ENCODE assay signal across 10 mouse cellular contexts in the genomic region with DNA sequence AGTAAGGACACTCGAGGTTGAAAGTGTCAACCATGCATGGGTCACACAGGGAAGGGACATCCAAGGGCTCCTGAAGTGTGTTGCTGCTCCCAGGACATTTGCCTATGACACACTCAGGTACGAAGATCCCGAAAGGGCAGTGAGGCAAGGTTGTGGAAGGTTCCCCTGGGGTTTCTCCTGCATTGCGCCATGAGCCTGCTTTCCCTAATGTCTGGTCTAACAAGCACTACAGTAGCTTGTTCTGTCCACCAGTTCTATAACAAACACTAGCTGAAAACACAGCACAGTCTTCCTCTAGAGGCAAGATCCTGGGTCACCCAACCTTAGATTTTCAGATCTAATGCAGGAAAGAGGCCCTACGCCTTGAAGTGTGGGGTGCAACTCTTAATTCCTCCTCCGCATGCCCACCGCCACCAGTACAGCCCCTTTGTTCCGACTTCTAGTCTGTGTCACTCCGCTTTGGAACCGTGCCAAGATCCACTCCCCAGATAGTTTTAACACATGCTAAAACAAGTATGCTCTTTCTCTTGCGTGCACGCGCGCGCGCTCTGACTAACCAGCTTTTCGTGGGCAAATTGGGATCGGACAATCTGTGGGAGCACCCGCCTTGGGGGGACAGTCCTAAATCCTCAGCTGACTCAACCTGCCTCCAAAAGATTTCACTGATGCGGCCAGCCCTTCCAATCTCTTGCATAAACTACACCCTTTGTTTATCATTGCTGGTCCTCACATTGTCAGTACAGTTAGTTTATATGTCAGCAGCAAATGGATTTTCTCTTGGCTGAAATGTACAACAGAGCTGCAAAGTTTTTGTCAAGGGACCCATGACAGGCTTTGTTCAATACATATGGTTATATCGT. TPM values are rescaled to one million over a fixed set of nuclear protein-coding genes. Genes with fewer than 3 reads are reported as not detected.
A peak's percentile ranks its signal among the peaks of the same experiment; 100 is the strongest.
DNase-seq lines count a peak whose midpoint lies in the region; ATAC-seq and TF ChIP-seq lines count a peak whose summit lies in the region.
"Had no signal": no experiment of that assay in that cellular context is flagged by ENCODE, and none has a peak within 500 bp of the region (broad histone marks: within the 10 kb centered on the region; RNA-seq: fewer than 3 reads in every experiment).

No protein-coding gene starts in this region.

- H3K4me1 ChIP-seq in hindbrain, embryonic 15.5 days (replicated peaks) = peaks cover 8% of the 10 kb centered on the region
- H3K4me1 ChIP-seq in midbrain, postnatal 0 days (ENCODE audit: insufficient read depth, low read length) = no peaks in the 10 kb centered on the region

- no peak for TF ChIP-seq CTCF in midbrain, postnatal 0 days (IDR thresholded peaks at IDR 0.05)

- H3K27me3 ChIP-seq in hindbrain, embryonic 15.5 days = no peaks in the 10 kb centered on the region
- no peaks in the 10 kb centered on the region for H3K27me3 ChIP-seq in midbrain, postnatal 0 days (ENCODE audit: insufficient read depth, low read length)

- peak overlapping the region; percentile 42 for H3K4me2 ChIP-seq in hindbrain, embryonic 15.5 days
- peak overlapping the region; percentile 32; the same call in 1 of the 2 replicates for H3K4me2 ChIP-seq in midbrain, postnatal 0 days (ENCODE audit: low read depth, low read length, poor library complexity, severe bottlenecking)

- peak; percentile 71 to 77 for DNase-seq in cerebellum, postnatal 10 days
- no peak for DNase-seq in cerebellum, adult 18-20 months
- peak; percentile 41 to 56 for DNase-seq in right cerebral cortex, postnatal 10 days (ENCODE audit: low spot score in 2 of 2)
- no peak for DNase-seq in right cerebral cortex, postnatal 36 days (ENCODE audit: low spot score in 2 of 2)
- peak; percentile 72 for DNase-seq in midbrain, postnatal 0 days (ENCODE audit: low spot score)
- no peak for DNase-seq in spleen, postnatal 14 days (ENCODE audit: low spot score in 2 of 2)
- DNase-seq in right cerebral cortex, postnatal 25 days = no peak

- H3K9ac ChIP-seq in hindbrain, embryonic 15.5 days = no peak overlapping the region
- no peak overlapping the region for H3K9ac ChIP-seq in midbrain, postnatal 0 days (replicated peaks; ENCODE audit: low read length, poor library complexity, severe bottlenecking)

- WGBS in hindbrain, embryonic 15.5 days = 57% methylated on average over 21 of the region's 21 CpGs
- WGBS in midbrain, postnatal 0 days = 52% methylated on average over 21 of the region's 21 CpGs

- H3K27ac ChIP-seq in hindbrain, embryonic 15.5 days (replicated peaks) = no peak overlapping the region
- no peak overlapping the region for H3K27ac ChIP-seq in midbrain, postnatal 0 days (ENCODE audit: low read depth, low read length)

- peak; percentile 8; the same call in 1 of the 2 replicates for ATAC-seq in hindbrain, embryonic 15.5 days (ENCODE audit: low FRiP score, low read depth)
- ATAC-seq in midbrain, postnatal 0 days (ENCODE audit: low FRiP score) = no peak

- H3K36me3 ChIP-seq in hindbrain, embryonic 15.5 days = no peaks in the 10 kb centered on the region
- no peaks in the 10 kb centered on the region for H3K36me3 ChIP-seq in midbrain, postnatal 0 days (ENCODE audit: insufficient read depth, low read length)

- H3K9me3 ChIP-seq in hindbrain, embryonic 15.5 days = no peaks in the 10 kb centered on the region
- H3K9me3 ChIP-seq in midbrain, postnatal 0 days (ENCODE audit: low read length) = no peaks in the 10 kb centered on the region

- no peak overlapping the region for H3K4me3 ChIP-seq in hindbrain, embryonic 15.5 days
- no peak overlapping the region for H3K4me3 ChIP-seq in midbrain, postnatal 0 days (ENCODE audit: low read depth, low read length)

RNA-seq across cellular contexts. Expression of a gene that starts 10.0 kb away (rescaled TPM):
- 1.2 and 2.2 TPM in 2 replicates for polyA plus RNA-seq in hindbrain, embryonic 15.5 days (2015; fragmentation: Nextera tagmentation; extraction: Ambion mirVana)
- total RNA-seq in midbrain, postnatal 0 days (2014; rRNA removed) = 11.7 TPM in 2 replicates
- polyA plus RNA-seq in midbrain, postnatal 0 days (2015; fragmentation: Nextera tagmentation; extraction: Ambion mirVana) = 0.53 and 0.57 TPM in 2 replicates

RNA-seq across cellular contexts. Expression of a gene that starts 23.8 kb away (rescaled TPM):
- 271 and 287 TPM in 2 replicates for polyA plus RNA-seq in hindbrain, embryonic 15.5 days (2015; fragmentation: Nextera tagmentation; extraction: Ambion mirVana)
- total RNA-seq in midbrain, postnatal 0 days (2014; rRNA removed) = 35.6 and 54.8 TPM in 2 replicates
- 302 and 326 TPM in 2 replicates for polyA plus RNA-seq in midbrain, postnatal 0 days (2015; fragmentation: Nextera tagmentation; extraction: Ambion mirVana)

RNA-seq across cellular contexts. Expression of a gene that starts 49.3 kb away (rescaled TPM):
- 0.16 and 0.27 TPM in 2 replicates for polyA plus RNA-seq in hindbrain, embryonic 15.5 days (2015; fragmentation: Nextera tagmentation; extraction: Ambion mirVana)
- total RNA-seq in midbrain, postnatal 0 days (2014; rRNA removed) = not detected in 2 replicates
- not detected in 2 replicates for polyA plus RNA-seq in midbrain, postnatal 0 days (2015; fragmentation: Nextera tagmentation; extraction: Ambion mirVana)
- total RNA-seq: left cerebral cortex, postnatal 10 days had no signal
- polyA plus RNA-seq: testis, adult 2 months had no signal

Comparison
In these comparisons a context has a peak if more than half of its experiments do, and no peak if none do; other contexts are left out.
1. DNase-seq: peak in cerebellum, postnatal 10 days (2 of 2), right cerebral cortex, postnatal 10 days (2 of 2) and midbrain, postnatal 0 days (single experiment); none in cerebellum, adult 18-20 months (0 of 2), right cerebral cortex, postnatal 36 days (0 of 2), spleen, postnatal 14 days (0 of 2) and right cerebral cortex, postnatal 25 days (single experiment).